Mouse (Mus musculus) cerebellum, adult 2 months (tissue): ENCODE measurements at regions not wholly inside any gene's neighbourhood (a gene's known extent, or its start where the extent isn't known, plus 50 kb on each side); places are given as distances from the start of the nearest gene placed in this dataset.
"Not testable (repeated sequence)": the region's sequence is repeated elsewhere in the genome, so short reads cannot be mapped to it uniquely, and the experiment has no call there.

ENCODE experiments used
- CTCF ChIP-seq: fragments of 200-500 bp; IDR thresholded peaks from 2 replicates; pipeline ENCODE4 v1.5.1; 2011; ENCODE audit warnings: low read depth, mild to moderate bottlenecking, control low read depth, low read length, moderate library complexity, borderline replicate concordance; ENCODE audit not compliant: insufficient read depth
- POLR2A ChIP-seq: fragments of 200-500 bp; IDR thresholded peaks from 2 replicates; pipeline ENCODE4 v1.6.1; 2011; ENCODE audit warnings: low read length, control low read depth, borderline replicate concordance; ENCODE audit not compliant: insufficient read depth

GRCm38 (mm10) chr1:166912195-166912594 is 89.0 kb upstream of the Fam78b start:
- not testable (repeated sequence) for TF ChIP-seq POLR2A, CTCF
